21 mouse cellular contexts compared by ENCODE assay signal in genomic region chr1:179197156-179197555, GRCm38 (mm10).
DNase-seq lines count a peak whose midpoint lies in the region; ATAC-seq and TF ChIP-seq lines count a peak whose summit lies in the region.
"Had no signal": no experiment of that assay in that cellular context is flagged by ENCODE, and none has a peak within 500 bp of the region (broad histone marks: within the 10 kb centered on the region; RNA-seq: fewer than 3 reads in every experiment).

No protein-coding gene starts in this region.

- peak; percentile 70 for ATAC-seq in kidney, embryonic 14.5 days (ENCODE audit: low FRiP score, low TSS enrichment)
- no peak for ATAC-seq in liver, embryonic 11.5 days (replicated peaks; ENCODE audit: low FRiP score)
- ATAC-seq in liver, embryonic 12.5 days: no peak
- no peak for ATAC-seq in embryonic facial prominence, embryonic 13.5 days (ENCODE audit: insufficient number of reproducible peaks, insufficient read depth, low FRiP score, low TSS enrichment, low read depth)
- no peak for ATAC-seq in limb, embryonic 12.5 days (ENCODE audit: insufficient number of reproducible peaks, insufficient read depth, low FRiP score, low TSS enrichment, low read depth)
- ATAC-seq: forebrain, embryonic 15.5 days; midbrain, embryonic 13.5 days had no signal

- WGBS in kidney, embryonic 14.5 days: 11% methylated on average over 4 of the region's 4 CpGs
- 65% methylated on average over 4 of the region's 4 CpGs for WGBS in liver, embryonic 11.5 days
- WGBS in liver, embryonic 12.5 days (ENCODE audit: insufficient replicate concordance): 62% methylated on average over 4 of the region's 4 CpGs
- 69% methylated on average over 4 of the region's 4 CpGs for WGBS in embryonic facial prominence, embryonic 13.5 days
- 18% methylated on average over 4 of the region's 4 CpGs for WGBS in limb, embryonic 12.5 days
- WGBS in heart, adult 2 months: 82% methylated on average over 4 of the region's 4 CpGs

- H3K27me3 ChIP-seq in kidney, embryonic 14.5 days (ENCODE audit: control insufficient read depth, insufficient read depth, low read length): no peaks in the 10 kb centered on the region
- no peaks in the 10 kb centered on the region for H3K27me3 ChIP-seq in liver, embryonic 11.5 days (replicated peaks; ENCODE audit: control insufficient read depth, insufficient read depth, low read length)
- H3K27me3 ChIP-seq in liver, embryonic 12.5 days (replicated peaks): no peaks in the 10 kb centered on the region
- no peaks in the 10 kb centered on the region for H3K27me3 ChIP-seq in embryonic facial prominence, embryonic 13.5 days
- H3K27me3 ChIP-seq in limb, embryonic 12.5 days: no peaks in the 10 kb centered on the region
- no peaks in the 10 kb centered on the region for H3K27me3 ChIP-seq in heart, adult 2 months (ENCODE audit: control insufficient read depth, insufficient read depth, low read length)
- H3K27me3 ChIP-seq: hindbrain, embryonic 13.5 days; lung, embryonic 15.5 days; midbrain, embryonic 13.5 days; neural tube, embryonic 13.5 days had no signal

- no peaks in the 10 kb centered on the region for H3K36me3 ChIP-seq in kidney, embryonic 14.5 days (ENCODE audit: control insufficient read depth, insufficient read depth, low read length)
- no peaks in the 10 kb centered on the region for H3K36me3 ChIP-seq in liver, embryonic 11.5 days (ENCODE audit: control insufficient read depth, insufficient read depth, low read length)
- H3K36me3 ChIP-seq in liver, embryonic 12.5 days: no peaks in the 10 kb centered on the region
- no peaks in the 10 kb centered on the region for H3K36me3 ChIP-seq in embryonic facial prominence, embryonic 13.5 days
- H3K36me3 ChIP-seq in limb, embryonic 12.5 days: no peaks in the 10 kb centered on the region
- no peaks in the 10 kb centered on the region for H3K36me3 ChIP-seq in heart, adult 2 months (ENCODE audit: control insufficient read depth, insufficient read depth, low read length)
- H3K36me3 ChIP-seq: forebrain, embryonic 10.5 days; forebrain, embryonic 15.5 days; hindbrain, embryonic 13.5 days; lung, embryonic 15.5 days; midbrain, embryonic 13.5 days; neural tube, embryonic 13.5 days had no signal

- H3K9me3 ChIP-seq in kidney, embryonic 14.5 days (ENCODE audit: control insufficient read depth, low read length): no peaks in the 10 kb centered on the region
- H3K9me3 ChIP-seq in liver, embryonic 11.5 days (ENCODE audit: control insufficient read depth, low read length): no peaks in the 10 kb centered on the region
- H3K9me3 ChIP-seq in liver, embryonic 12.5 days (replicated peaks): no peaks in the 10 kb centered on the region
- no peaks in the 10 kb centered on the region for H3K9me3 ChIP-seq in embryonic facial prominence, embryonic 13.5 days
- H3K9me3 ChIP-seq in limb, embryonic 12.5 days: no peaks in the 10 kb centered on the region
- H3K9me3 ChIP-seq: forebrain, embryonic 10.5 days; forebrain, embryonic 15.5 days; hindbrain, embryonic 13.5 days; lung, embryonic 15.5 days; midbrain, embryonic 13.5 days; neural tube, embryonic 13.5 days had no signal

- H3K4me1 ChIP-seq in kidney, embryonic 14.5 days (ENCODE audit: control insufficient read depth, insufficient read depth, low read length): peaks cover 23% of the 10 kb centered on the region
- peaks cover 4% of the 10 kb centered on the region; the same call in 1 of the 2 replicates for H3K4me1 ChIP-seq in liver, embryonic 11.5 days (replicated peaks; ENCODE audit: control insufficient read depth, insufficient read depth, low read length)
- peaks cover 4% of the 10 kb centered on the region; the same call in 1 of the 2 replicates for H3K4me1 ChIP-seq in liver, embryonic 12.5 days
- H3K4me1 ChIP-seq in embryonic facial prominence, embryonic 13.5 days: peaks cover 35% of the 10 kb centered on the region
- H3K4me1 ChIP-seq in limb, embryonic 12.5 days (replicated peaks): peaks cover 56% of the 10 kb centered on the region
- H3K4me1 ChIP-seq in heart, adult 2 months (ENCODE audit: control insufficient read depth, insufficient read depth, low read length): 0 out of 2 replicates have a peak, but pooled peaks cover 2% of the 10 kb centered on the region
- H3K4me1 ChIP-seq: forebrain, embryonic 15.5 days; midbrain, embryonic 13.5 days had no signal

- no peaks in the 10 kb centered on the region for H3K79me2 ChIP-seq in heart, adult 2 months (replicated peaks; ENCODE audit: control insufficient read depth, insufficient read depth, low read length)

- TF ChIP-seq POLR2A in heart, adult 2 months (IDR thresholded peaks at IDR 0.05; ENCODE audit: insufficient read depth, low read depth, low read length): no peak

- no peak for TF ChIP-seq CTCF in heart, adult 2 months (IDR thresholded peaks at IDR 0.05)

- no peak overlapping the region for H3K9ac ChIP-seq in kidney, embryonic 14.5 days (ENCODE audit: low read depth, low read length)
- H3K9ac ChIP-seq in liver, embryonic 11.5 days (ENCODE audit: low read depth, low read length): no peak overlapping the region
- no peak overlapping the region for H3K9ac ChIP-seq in liver, embryonic 12.5 days
- no peak overlapping the region for H3K9ac ChIP-seq in embryonic facial prominence, embryonic 13.5 days
- no peak overlapping the region for H3K9ac ChIP-seq in limb, embryonic 12.5 days (replicated peaks)
- H3K9ac ChIP-seq in heart, adult 2 months (ENCODE audit: low read depth, low read length): no peak overlapping the region
- H3K9ac ChIP-seq: forebrain, embryonic 15.5 days; hindbrain, embryonic 13.5 days; lung, embryonic 15.5 days; midbrain, embryonic 13.5 days; neural tube, embryonic 13.5 days had no signal

- H3K27ac ChIP-seq in kidney, embryonic 14.5 days (ENCODE audit: low read depth, low read length): peak overlapping the region; percentile 47; the same call in 1 of the 2 replicates
- H3K27ac ChIP-seq in liver, embryonic 11.5 days (ENCODE audit: low read depth, low read length): peak overlapping the region; percentile 57; the same call in 1 of the 2 replicates
- H3K27ac ChIP-seq in liver, embryonic 12.5 days: no peak overlapping the region
- peak overlapping the region; percentile 77 for H3K27ac ChIP-seq in embryonic facial prominence, embryonic 13.5 days
- peak overlapping the region; percentile 83 for H3K27ac ChIP-seq in limb, embryonic 12.5 days
- no peak overlapping the region for H3K27ac ChIP-seq in heart, adult 2 months
- H3K27ac ChIP-seq: forebrain, embryonic 15.5 days; hindbrain, embryonic 13.5 days; midbrain, embryonic 13.5 days; neural tube, embryonic 13.5 days had no signal

- TF ChIP-seq EP300 in heart, adult 2 months (IDR thresholded peaks at IDR 0.05; ENCODE audit: insufficient read depth, low read depth, low read length): no peak

- intact Hi-C loops in heart, adult 2 months (cut with DNase I): no loop called here

- no peak for DNase-seq in kidney, adult 8-10 months
- DNase-seq in liver, embryonic 11.5 days (ENCODE audit: low spot score): no peak
- no peak for DNase-seq in frontal cortex, postnatal 36 days (ENCODE audit: low spot score in 2 of 2)
- DNase-seq in heart, adult 2 months: no peak
- DNase-seq: adrenal gland, postnatal 10 days; cerebellum, adult 11 months; cerebellum, adult 9-11 months; heart, postnatal 4 days; liver; lung, postnatal 36 days had no signal

- H3K4me3 ChIP-seq in kidney, embryonic 14.5 days (ENCODE audit: low read length): no peak overlapping the region
- no peak overlapping the region for H3K4me3 ChIP-seq in liver, embryonic 11.5 days (ENCODE audit: low read depth, low read length)
- no peak overlapping the region for H3K4me3 ChIP-seq in liver, embryonic 12.5 days
- no peak overlapping the region for H3K4me3 ChIP-seq in embryonic facial prominence, embryonic 13.5 days
- no peak overlapping the region for H3K4me3 ChIP-seq in limb, embryonic 12.5 days (replicated peaks)
- no peak overlapping the region for H3K4me3 ChIP-seq in heart, adult 2 months
- H3K4me3 ChIP-seq: forebrain, embryonic 10.5 days; forebrain, embryonic 15.5 days; hindbrain, embryonic 13.5 days; lung, embryonic 15.5 days; midbrain, embryonic 13.5 days; neural tube, embryonic 13.5 days had no signal

- H3K4me2 ChIP-seq in kidney, embryonic 14.5 days (replicated peaks; ENCODE audit: low read depth, low read length): 0 out of 2 replicates have a peak overlapping the region, but pooled peaks have one; percentile 0
- no peak overlapping the region for H3K4me2 ChIP-seq in liver, embryonic 11.5 days
- H3K4me2 ChIP-seq in liver, embryonic 12.5 days: no peak overlapping the region
- no peak overlapping the region for H3K4me2 ChIP-seq in embryonic facial prominence, embryonic 13.5 days
- 0 out of 2 replicates have a peak overlapping the region, but pooled peaks have one; percentile 19 for H3K4me2 ChIP-seq in limb, embryonic 12.5 days
- H3K4me2 ChIP-seq: forebrain, embryonic 15.5 days; heart, embryonic 11.5 days; hindbrain, embryonic 13.5 days; lung, embryonic 15.5 days; midbrain, embryonic 13.5 days; neural tube, embryonic 13.5 days had no signal

Comparison
In these comparisons a context has a peak if more than half of its experiments do, and no peak if none do; other contexts are left out.
1. H3K27ac ChIP-seq: peak in kidney, embryonic 14.5 days (single experiment), liver, embryonic 11.5 days (single experiment), embryonic facial prominence, embryonic 13.5 days (single experiment) and limb, embryonic 12.5 days (single experiment); none in liver, embryonic 12.5 days (single experiment) and heart, adult 2 months (single experiment).
2. H3K4me2 ChIP-seq: peak in kidney, embryonic 14.5 days (single experiment) and limb, embryonic 12.5 days (single experiment); none in liver, embryonic 11.5 days (single experiment), liver, embryonic 12.5 days (single experiment) and embryonic facial prominence, embryonic 13.5 days (single experiment).